Mouse (Mus musculus) kidney, postnatal 0 days (tissue): ENCODE measurements at regions not wholly inside any gene's neighbourhood (a gene's known extent, or its start where the extent isn't known, plus 50 kb on each side); places are given as distances from the start of the nearest gene placed in this dataset.

ENCODE experiments used
- ATAC-seq: fragments of 200-750 bp; cut with Nextera tagmentation; replicated peaks from 2 replicates; pipeline ENCODE4 v1.8.0; 2017; ENCODE audit warnings: low read depth, moderate number of reproducible peaks, moderate TSS enrichment, moderate library complexity; ENCODE audit not compliant: low FRiP score
- DNase-seq: peaks from one replicate; pipeline ENCODE4 v3.0.0-alpha.2; 2016; ENCODE audit warnings: low spot score
- H3K27ac ChIP-seq: fragments of 300-500 bp; sonication (generic); 2 replicates; pipeline ENCODE4 v1.5.1; 2014; ENCODE audit warnings: mild to moderate bottlenecking
- H3K27me3 ChIP-seq: fragments of 300-500 bp; sonication (generic); 2 replicates; pipeline ENCODE4 v1.6.1; 2014; ENCODE audit warnings: low read length, mixed read lengths; ENCODE audit not compliant: insufficient read depth
- H3K36me3 ChIP-seq: fragments of 300-500 bp; sonication (generic); 2 replicates; pipeline ENCODE4 v1.6.1; 2014; ENCODE audit warnings: low read length, mixed read lengths; ENCODE audit not compliant: insufficient read depth
- H3K4me1 ChIP-seq: fragments of 300-500 bp; sonication (generic); replicated peaks from 2 replicates; pipeline ENCODE4 v1.6.1; 2014; ENCODE audit warnings: antibody characterized with exemption, low read length, mixed read lengths; ENCODE audit not compliant: insufficient read depth
- H3K4me2 ChIP-seq: fragments of 300-500 bp; sonication (generic); 2 replicates; pipeline ENCODE4 v1.6.1; 2014; ENCODE audit warnings: mild to moderate bottlenecking, low read length, moderate library complexity, mixed read lengths
- H3K4me3 ChIP-seq: fragments of 300-500 bp; sonication (generic); replicated peaks from 2 replicates; pipeline ENCODE4 v1.5.1; 2014; ENCODE audit warnings: low read depth, low read length
- H3K9ac ChIP-seq: fragments of 300-500 bp; sonication (generic); 2 replicates; pipeline ENCODE4 v1.6.1; 2014; ENCODE audit warnings: low read depth, low read length
- H3K9me3 ChIP-seq: fragments of 300-500 bp; sonication (generic); replicated peaks from 2 replicates; pipeline ENCODE4 v1.6.1; 2016; ENCODE audit warnings: low read length, inconsistent platforms, mixed read lengths
- CTCF ChIP-seq: IDR thresholded peaks from 2 replicates; pipeline ENCODE4 v1.5.1; 2016; ENCODE audit warnings: antibody characterized with exemption, low read depth, mild to moderate bottlenecking, moderate library complexity
- WGBS: fragments of 180-500 bp; shearing (Covaris S2); extraction: QIAGEN DNeasy Blood & Tissue Kit; methylation state at CpG from one replicate; pipeline ENCODE4 v1.1.7; 2014; 5-methylcytosine and 5-hydroxymethylcytosine counted together

GRCm38 (mm10) chr16:8993521-8994250 lies 163.8 kb downstream of the 1810013L24Rik start:
- Histone ChIP-seq H3K27ac (no peak overlapping the region), H3K9ac (no peak overlapping the region)
- 91% methylated on average over 7 of the region's 7 CpGs for WGBS

GRCm38 (mm10) chr16:8994521-8994920 lies 164.6 kb downstream of the 1810013L24Rik start:
- no peak overlapping the region for H3K4me2 ChIP-seq
- no peaks in the 10 kb centered on the region for H3K9me3 ChIP-seq
- ATAC-seq (no peak), DNase-seq (no peak)
- H3K36me3 ChIP-seq, result no peaks in the 10 kb centered on the region
- no peak overlapping the region for H3K9ac ChIP-seq
- WGBS, result 94% methylated on average over 1 of the region's 1 CpGs
- no peak overlapping the region for H3K27ac ChIP-seq
- TF ChIP-seq CTCF, result no peak
- no peaks in the 10 kb centered on the region for H3K27me3 ChIP-seq
- H3K4me1 ChIP-seq, result no peaks in the 10 kb centered on the region
- H3K4me3 ChIP-seq, result no peak overlapping the region

More at GRCm38 (mm10) chr16:8993521-8994250, 163.8 kb downstream of the 1810013L24Rik start:
- no peaks in the 10 kb centered on the region for H3K4me1 ChIP-seq
- no peak overlapping the region for H3K4me2 ChIP-seq
- H3K9me3 ChIP-seq, result no peaks in the 10 kb centered on the region
- ATAC-seq, result no peak
- no peaks in the 10 kb centered on the region for H3K27me3 ChIP-seq
- no peak for TF ChIP-seq CTCF
- DNase-seq, result no peak
- no peaks in the 10 kb centered on the region for H3K36me3 ChIP-seq
- H3K4me3 ChIP-seq, result no peak overlapping the region

- Histone ChIP-seq H3K4me1 (no peaks in the 10 kb centered on the region), H3K4me2 (no peak overlapping the region), H3K9me3 (no peaks in the 10 kb centered on the region), H3K4me3 (no peak overlapping the region), H3K27ac (no peak overlapping the region), H3K36me3 (no peaks in the 10 kb centered on the region), H3K27me3 (no peaks in the 10 kb centered on the region), H3K9ac (no peak overlapping the region)
- no peak for TF ChIP-seq CTCF
- WGBS, result 68% methylated on average over 5 of the region's 5 CpGs
- ATAC-seq, result no peak
- DNase-seq, result no peak
Measured at GRCm38 (mm10) chr16:8997250-8997649, 167.3 kb downstream of the 1810013L24Rik start.

GRCm38 (mm10) chr16:9004012-9004411 lies 174.1 kb downstream of the 1810013L24Rik start:
- WGBS, result 29% methylated on average over 6 of the region's 6 CpGs

GRCm38 (mm10) chr16:9005933-9006332 lies 176.0 kb downstream of the 1810013L24Rik start:
- TF ChIP-seq CTCF, result peak; percentile 27; the same call in 1 of the 2 replicates
- no peak overlapping the region for H3K4me2 ChIP-seq
- no peak for ATAC-seq
- no peaks in the 10 kb centered on the region for H3K4me1 ChIP-seq
- H3K36me3 ChIP-seq, result no peaks in the 10 kb centered on the region
- no peak overlapping the region for H3K27ac ChIP-seq
- DNase-seq, result no peak
- no peaks in the 10 kb centered on the region for H3K9me3 ChIP-seq
- no peaks in the 10 kb centered on the region for H3K27me3 ChIP-seq
- WGBS, result 36% methylated on average over 5 of the region's 5 CpGs
- H3K4me3 ChIP-seq, result no peak overlapping the region
- H3K9ac ChIP-seq, result no peak overlapping the region

More at GRCm38 (mm10) chr16:9004012-9004411, 174.1 kb downstream of the 1810013L24Rik start:
- ATAC-seq (0 out of 2 replicates have a peak, but pooled peaks have one; percentile 46), DNase-seq (peak; percentile 42)
- no peak for TF ChIP-seq CTCF
- Histone ChIP-seq H3K27ac (no peak overlapping the region), H3K4me1 (no peaks in the 10 kb centered on the region), H3K9ac (no peak overlapping the region), H3K36me3 (no peaks in the 10 kb centered on the region), H3K4me2 (no peak overlapping the region), H3K27me3 (no peaks in the 10 kb centered on the region), H3K4me3 (no peak overlapping the region), H3K9me3 (no peaks in the 10 kb centered on the region)

GRCm38 (mm10) chr16:9009361-9010083 lies 179.6 kb downstream of the 1810013L24Rik start:
- WGBS, result 21% methylated on average over 19 of the region's 19 CpGs
- Histone ChIP-seq H3K36me3 (no peaks in the 10 kb centered on the region), H3K9ac (no peak overlapping the region), H3K27me3 (no peaks in the 10 kb centered on the region), H3K27ac (no peak overlapping the region), H3K4me2 (no peak overlapping the region), H3K4me3 (no peak overlapping the region), H3K9me3 (no peaks in the 10 kb centered on the region), H3K4me1 (no peaks in the 10 kb centered on the region)
- peak; percentile 95 for TF ChIP-seq CTCF
- peak; percentile 59; the same call in 1 of the 2 replicates for ATAC-seq
- DNase-seq, result peak; percentile 79
